Mouse (Mus musculus): ENCODE results near the gene Clasp2.

DNA sequence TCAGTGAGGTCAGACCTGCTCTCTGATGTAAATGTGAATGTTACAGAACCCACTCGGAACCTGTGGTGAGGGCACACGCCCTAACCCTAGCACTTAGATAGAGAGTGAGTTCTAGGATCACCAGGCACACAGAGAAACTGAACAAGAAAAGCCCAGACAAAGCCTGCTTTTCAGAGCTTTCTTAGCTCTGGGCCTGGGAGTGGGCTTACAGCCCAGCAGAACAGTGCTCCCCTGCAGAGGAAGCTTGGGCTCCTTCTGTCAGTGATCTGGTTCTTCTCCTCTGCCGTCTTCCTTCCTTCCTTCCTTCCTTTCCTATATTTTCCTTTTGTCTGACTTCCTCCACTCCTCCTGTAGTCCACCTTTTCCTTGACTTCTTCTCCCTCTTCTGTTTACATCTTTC is 61.5 kb downstream of the Clasp2 start:
- TF ChIP-seq CTCF (IDR thresholded peaks at IDR 0.05; ENCODE audit: control insufficient read depth, insufficient read depth, low read length) (no peak), POLR2A (IDR thresholded peaks at IDR 0.05; ENCODE audit: borderline replicate concordance, control insufficient read depth, low read depth, low read length) (no peak)
